Mouse (Mus musculus) adrenal gland, adult 8-10 months (tissue): ENCODE results near the gene Cnih2. TPM values are rescaled to one million over a fixed set of nuclear protein-coding genes. Genes with fewer than 3 reads are reported as not detected.

ENCODE experiments used
- DNase-seq: peaks from one replicate; pipeline ENCODE4 v3.0.0; 2022
- total RNA-seq, 4 experiments: library from RNA; stranded (reverse); gene quantifications; 2 replicates each; pipeline ENCODE4 v1.2.4; 2022

Cnih2 gene
- total RNA-seq, 4 experiments from 2014 or later, result 1.5 to 3.2 (median 2.6) TPM

DNA sequence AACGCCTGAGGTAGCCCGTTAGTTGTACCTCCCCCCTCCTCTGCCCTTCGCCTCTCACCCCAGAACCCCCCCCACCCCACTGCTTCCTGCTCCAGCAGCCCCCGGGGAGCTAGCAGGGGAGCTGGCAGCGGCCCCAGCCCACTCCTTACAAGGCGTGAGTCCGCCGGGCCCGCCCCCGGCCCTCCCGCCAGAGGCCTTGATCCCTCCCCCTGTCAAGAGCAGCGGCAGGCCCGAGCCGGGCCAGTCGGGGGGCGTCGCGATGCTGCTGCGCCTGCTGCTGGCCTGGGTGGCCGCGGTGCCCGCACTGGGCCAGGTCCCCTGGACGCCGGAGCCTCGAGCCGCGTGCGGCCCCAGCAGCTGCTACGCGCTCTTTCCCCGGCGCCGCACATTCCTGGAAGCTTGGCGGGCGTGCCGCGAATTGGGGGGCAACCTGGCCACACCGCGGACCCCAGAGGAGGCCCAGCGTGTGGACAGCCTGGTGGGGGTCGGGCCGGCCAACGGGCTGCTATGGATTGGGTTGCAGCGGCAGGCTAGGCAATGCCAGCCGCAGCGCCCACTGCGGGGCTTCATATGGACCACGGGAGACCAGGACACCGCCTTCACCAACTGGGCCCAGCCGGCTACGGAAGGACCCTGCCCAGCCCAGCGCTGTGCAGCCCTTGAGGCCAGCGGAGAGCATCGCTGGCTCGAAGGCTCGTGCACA, 30.3 kb downstream of the Cnih2 start, which contains the start of gene Cd248:
Cd248 (plus strand) TSS at position 212 of the 703 bp plus-strand sequence.
- no peak for DNase-seq

DNA sequence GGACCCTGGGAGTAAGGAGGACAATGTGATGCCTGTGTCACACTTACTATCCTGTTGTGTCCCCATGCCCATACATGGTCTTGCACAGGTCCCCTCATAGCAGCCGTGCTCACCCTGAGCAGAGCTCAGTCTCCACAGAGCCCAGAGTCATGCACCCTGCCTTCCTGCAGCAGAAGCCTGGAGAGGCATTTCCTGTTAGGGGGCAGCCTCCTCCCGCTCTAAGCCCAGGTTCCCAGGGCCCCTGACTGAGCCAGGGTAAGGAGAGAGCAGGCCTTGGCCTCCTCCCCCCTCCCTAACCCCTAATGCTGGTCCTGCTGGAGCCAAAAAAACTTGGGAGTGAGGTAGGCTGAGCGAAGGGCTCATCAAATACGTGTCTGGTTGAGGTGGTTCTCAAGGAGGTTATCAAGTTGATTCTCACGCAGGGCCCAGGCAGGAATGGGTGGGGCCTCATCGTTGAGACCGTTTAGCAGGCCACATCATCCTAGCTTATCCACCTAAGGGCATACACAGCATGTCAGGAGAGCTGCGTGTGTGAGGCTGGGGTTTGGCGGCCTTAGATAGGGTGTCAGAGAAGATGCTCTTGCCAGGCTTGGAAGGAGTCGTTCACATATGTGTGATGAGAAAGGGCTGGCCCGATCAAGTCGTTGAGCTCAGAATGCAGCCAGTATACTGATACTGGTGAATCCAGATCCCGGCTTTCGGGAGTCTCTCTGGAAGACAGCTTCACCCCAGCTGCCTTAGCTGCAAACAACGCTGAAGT, 31.1 kb downstream of the Cnih2 start:
- no peak for DNase-seq

DNA sequence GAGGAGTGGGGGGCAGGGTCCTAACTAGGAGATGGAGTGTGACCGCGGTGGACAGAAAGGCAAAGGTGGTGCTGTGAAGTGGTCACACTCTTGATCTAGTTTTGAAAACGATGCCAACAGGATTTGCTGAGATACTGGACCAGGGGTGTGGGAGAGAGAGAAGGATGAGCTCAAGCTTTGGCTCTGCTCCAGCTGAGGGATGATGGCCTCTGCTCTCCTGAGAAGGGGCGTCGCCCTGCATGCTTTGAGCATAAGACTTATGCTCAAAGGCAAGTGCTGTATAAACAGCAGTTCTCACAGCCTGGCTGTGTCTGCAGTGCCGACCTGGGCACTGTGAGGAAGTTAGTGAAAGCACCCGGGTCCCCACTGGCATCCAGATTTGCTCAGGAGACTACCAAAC, 33.2 kb downstream of the Cnih2 start:
- DNase-seq, result no peak

DNA sequence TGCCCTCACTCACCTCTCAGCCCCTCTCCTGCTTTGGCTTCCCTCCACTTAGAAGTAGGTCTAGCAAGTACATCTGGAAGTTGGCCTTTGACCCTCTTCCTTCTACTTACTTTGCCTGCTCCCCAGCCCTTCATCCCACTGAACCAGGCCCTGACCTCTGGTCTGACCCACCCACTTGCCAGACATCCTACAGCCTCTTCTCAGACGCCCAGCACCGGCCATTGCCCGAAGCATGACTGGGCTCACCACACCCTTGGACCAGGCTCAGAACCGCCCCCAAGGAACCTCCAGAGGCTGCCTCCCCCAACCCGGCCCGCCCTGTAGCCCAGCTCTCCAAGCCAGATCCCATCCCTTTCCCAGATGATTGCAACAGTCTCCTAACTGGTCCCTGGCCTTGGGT, 35.9 kb downstream of the Cnih2 start:
- no peak for DNase-seq

DNA sequence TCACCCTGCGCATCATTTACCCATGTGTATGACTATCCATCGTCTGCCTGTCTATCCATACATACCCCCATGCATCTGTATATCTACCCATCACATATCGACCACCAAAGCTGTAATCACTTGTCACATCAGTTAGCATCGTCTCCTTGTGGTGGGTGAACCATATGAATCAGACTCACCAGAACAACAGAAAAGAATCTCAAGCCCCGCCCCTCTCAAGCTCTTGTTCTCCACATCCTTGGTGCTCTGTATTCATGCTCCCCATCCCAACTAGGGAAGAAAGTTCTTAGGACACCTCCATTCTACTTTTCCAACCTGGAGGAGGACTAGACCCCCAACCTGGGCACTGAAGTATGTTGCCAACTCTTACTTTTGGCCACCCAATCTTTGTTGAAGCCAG, 36.3 kb downstream of the Cnih2 start:
- no peak for DNase-seq

DNA sequence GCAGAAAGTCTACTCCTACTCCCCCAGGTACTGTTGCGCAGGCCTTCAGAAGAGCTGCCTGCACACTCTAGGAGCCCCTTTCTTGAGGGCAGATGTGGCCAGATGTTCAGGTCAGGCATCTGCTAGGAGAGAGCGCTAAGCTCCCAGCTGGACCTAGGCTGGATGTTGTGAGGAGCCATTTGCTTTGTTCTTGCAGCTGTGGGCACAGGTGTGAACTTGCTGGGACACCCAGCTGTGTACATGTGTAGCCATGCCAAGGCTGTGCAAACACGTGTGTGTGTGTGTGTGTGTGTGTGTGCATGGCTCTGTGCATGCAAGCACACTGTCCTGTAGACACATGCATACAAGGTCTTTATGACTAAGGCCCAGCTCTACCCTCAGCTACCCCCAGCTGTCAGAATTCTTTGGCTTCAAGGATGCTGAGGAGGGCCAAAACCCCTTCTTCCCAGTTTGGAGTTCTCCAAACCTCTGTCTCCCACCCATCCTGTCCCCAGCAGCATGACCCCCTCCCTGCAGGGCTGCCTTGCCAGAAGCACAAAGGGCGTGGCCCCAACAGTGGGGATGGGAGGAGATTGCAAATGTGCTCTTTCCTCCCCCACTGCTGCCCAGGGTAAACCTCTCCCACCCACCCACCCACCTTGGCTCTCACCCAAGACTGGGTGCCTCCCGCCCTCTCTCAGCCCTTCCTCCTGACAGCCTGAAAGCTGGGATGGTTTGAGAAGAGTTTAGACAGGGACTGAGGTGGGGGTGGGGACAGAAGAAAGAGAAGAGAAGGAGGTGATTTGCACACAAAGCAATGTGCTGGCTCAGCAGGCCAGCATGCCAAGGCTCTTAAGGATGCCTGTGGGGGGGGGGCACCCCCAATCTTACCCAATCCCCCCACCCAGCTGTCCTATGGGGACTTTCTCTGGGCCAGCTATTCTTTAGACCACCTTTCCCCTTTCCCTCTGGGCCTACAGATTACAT, 37.7 kb downstream of the Cnih2 start:
- DNase-seq, result no peak

DNA sequence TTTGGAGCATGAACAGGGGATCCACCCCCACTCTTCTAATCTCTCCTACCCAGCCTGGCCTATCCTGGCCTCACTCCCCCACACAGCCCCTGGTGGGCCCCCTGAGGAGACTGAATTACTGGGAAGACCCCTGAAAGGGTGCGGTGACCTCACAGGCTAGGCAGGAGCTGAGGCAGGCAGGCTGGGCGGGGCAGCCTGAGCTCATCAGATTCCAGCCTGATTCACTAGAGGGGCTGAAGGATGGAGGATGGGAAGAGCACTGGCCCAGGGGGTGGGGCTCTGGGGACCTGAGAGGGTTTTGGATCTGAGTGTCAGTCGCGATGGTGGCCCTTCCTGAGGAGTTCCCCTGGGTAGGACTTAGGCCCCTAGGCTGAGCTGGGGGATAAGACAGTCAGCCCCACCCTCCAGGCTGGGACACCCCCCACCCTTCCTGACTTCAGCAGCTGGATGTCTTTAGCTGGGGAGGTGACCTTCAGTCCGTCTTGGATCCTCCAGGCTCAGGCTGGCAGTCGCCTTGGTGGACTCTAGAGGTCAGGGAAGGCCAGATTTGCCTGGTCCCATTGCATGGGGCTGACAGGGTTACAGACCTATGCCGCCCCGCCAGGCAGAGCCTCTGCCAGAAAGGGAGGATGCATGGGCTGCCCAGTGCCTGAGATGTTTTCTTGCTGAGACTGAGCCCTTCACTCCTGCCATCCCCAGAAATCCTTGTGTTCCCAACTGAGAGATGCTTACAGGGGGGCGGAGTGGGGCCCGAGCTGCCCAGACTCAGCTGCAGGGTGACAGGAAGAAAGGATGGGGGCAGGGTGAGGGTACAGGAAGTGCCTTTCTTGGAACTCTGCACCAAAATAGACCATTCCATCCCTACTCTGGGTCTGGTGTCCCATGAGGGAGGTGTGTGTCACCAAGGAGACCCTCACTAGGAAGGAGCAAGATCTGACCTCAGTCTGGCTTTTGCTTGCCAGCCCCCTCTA, 39.2 kb downstream of the Cnih2 start:
- no peak for DNase-seq

DNA sequence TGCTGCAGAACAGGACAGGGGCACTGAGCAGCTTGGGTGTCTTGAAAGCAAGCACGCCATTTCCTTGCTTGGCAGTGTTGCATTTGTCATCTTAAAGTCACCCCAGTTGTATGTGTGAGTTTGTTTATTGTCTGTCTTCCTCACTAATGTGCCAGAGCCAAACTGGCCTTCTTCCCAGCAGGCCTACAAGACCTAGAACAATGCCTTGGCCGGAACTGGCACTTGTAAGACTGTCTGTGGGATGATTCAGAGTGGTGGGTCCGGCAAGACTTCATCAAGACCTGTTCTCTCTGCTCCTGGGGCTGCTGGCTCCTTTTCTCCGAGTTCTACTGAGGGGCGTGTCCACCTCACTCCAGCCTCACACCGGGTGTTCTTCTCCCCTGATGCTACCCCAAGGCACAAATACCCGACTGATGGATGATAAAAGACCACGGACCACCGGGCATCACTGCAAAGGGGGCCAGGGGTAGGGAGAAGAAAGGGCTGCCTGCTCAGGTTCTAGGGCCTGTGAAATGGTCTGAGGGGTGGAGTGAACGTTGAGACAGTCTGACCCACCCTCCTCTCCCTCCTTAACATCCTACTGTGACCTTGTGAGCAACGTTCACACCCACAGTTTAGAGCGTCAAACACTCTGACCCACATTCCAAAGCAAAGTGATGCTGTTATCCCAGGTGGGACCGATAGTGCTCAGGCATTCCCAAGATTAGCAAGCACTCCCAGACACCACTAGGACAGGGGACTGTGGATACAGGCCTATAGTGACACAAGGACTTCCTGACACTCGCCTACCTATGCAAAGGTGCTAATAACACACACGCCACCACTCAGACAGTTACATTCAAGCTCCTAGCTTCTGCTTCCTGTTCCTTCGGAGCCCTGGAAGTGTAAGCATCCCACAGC, 40.2 kb downstream of the Cnih2 start:
- DNase-seq, result no peak

DNA sequence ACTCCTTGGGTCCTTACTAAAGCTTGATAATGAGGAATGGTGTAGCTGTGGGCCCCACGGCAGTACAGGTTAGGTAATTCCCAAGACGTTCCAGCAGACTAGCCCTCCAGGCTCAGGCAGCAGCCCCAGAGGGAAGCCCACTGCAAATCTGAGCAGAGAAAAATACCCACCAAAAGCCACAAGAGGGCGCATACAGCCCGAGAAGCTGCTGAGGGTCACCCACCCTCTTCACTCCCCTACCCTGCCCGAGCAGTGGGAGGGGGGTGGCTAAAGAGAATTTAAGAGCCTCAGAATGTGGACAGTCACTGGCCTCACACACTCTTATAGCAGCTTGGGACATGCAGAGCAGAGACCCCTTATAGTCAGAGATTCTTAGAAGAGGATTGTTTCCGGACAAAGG, 42.1 kb downstream of the Cnih2 start:
- no peak for DNase-seq

DNA sequence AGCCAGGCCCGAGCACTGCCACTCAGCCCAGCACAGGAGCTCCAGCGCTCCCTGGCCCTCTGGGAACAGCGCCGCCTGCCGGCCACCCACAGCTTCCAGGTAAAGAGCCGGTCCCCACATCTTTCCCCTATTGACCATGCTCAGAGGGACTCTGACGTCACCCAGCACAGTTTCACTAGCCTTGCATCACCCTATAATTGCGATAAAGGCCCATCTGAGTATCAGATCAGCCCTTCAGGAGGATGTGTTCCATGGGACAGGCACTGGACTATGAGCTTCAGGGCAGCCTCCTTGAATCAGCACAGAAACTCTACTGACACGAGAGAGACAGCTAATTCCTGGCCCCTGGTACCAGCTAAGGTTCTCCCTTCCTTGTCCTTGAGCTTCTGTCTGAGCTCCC, 44.4 kb downstream of the Cnih2 start:
- DNase-seq, result no peak

DNA sequence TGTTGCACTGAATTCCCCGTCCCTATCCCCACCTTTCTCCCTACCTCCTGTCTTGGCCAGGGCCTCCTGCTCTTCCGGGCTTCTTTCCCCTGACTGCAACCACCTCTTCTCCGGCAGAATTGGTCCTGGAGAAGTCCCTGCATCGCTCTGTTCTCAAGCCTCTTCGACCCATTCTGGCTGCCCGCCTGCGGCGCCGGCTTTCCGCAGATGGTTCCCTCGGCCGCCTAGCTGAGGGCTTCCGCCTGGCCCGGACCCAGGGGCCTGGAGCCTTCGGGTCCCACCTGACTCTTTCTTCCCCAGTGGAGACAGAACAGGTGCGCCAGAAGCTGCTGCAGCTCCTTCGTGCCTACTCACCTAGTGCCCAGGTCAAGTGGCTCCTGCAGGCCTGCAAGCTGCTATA, 45.5 kb downstream of the Cnih2 start:
- DNase-seq, result no peak

DNA sequence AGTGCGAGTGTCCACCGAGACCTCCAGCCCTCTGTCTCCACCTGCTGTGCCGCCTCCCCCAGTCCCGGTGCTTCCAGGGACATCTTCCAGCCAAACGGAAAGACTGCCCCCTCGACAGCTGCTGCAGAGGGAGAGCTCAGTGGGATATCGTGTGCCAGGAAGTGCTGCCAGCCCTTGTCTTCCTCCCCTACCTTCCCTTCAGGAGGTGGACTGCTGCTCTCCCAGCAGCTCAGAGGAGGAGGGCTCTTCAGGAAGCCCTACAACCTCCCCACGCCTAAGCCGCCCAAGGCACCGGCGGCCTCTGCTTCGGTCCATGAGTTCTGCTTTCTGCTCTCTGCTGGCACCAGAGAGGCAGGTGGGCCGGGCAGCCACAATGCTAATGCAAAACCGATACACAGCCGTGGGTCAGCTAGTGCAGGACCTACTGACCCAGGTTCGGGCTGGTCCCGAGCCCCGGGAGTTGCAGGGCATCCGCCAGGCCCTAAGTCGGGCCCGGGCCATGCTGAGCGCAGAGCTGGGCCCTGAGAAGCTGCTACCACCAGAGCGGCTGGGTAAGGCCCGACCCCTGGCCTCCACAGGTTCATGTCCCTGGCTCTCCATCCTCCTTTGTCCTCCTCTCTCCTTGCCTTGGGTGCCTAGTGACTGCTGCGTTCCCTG, 46.0 kb downstream of the Cnih2 start:
- no peak for DNase-seq

DNA sequence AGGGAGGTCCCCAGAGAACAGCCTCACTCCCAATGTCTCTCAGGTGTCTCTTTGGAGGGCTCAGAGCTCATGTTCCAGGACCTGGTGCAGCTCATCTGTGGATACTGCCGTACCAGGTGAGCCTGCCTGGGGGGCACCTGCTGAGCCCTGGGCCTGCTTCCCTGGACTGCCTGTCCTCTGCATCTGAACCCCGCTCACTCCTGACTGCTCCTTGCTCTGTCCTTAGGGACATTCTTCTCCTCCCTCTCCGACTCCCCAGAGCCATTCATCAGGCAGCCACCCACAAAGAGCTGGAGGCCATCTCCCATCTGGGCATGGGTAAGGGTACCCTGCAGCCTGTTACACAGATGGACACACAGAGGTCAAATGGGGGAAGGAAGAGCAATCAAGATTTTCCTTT, 46.8 kb downstream of the Cnih2 start:
- DNase-seq, result no peak

DNA sequence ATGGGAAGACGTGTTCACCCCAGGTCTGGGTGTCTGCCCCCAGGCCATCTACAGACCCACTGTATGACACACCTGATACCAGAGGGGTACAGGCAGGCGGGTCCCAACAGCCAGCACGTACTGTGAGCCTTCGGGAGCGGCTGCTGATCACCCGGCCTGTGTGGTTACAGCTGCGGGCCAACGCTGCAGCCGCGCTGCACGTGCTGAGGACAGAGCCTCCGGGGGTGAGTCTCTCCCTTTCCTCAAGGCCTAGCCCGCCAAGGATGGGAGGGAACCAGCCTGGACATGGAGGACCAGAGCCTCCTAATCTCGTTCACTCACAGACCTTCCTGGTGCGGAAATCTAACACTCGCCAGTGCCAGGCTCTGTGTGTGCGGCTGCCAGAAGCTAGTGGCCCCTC, 47.3 kb downstream of the Cnih2 start:
- DNase-seq, result no peak

DNA sequence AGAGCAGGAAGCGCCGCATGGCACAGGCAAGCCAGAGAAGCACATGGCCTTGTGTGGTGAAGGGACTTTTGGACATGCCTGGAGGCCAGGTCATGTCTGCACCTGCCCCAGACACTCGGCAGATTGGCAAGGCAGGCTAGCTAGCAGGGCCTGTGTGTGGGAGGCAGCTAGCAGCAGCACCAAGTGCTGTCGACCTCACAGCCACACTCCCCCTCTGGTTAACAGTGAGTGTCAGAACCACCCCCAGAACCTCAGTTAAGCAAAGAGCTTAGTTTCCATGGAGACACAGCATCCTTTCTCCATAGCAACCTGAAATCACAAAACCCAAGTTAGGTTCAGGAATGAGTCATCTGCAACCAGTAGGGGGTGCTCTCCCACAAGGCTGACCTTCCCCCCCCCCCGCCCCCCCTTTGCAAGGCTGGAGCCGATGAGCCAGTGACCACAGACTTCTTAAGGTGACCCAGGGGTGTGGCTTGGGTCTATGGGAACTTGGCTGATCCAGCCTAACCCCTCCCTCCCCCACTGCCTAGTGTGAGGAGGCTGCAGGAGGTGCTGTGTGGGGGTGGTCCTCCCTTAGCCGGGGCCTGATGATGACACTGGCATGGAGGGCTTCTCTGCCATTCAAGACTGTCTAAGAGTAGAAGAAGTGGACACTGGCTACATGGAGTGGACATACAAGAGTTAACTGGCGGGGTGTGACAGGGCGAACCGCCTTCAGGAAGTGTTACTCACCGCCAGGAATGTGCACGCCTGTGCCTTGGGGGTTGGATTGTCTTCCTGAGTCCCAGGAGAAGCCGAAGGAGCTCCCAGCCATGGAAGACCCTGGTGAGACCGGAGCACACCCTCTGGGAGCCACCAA, 48.0 kb downstream of the Cnih2 start, which contains the start of gene Rin1:
Rin1 (plus strand) TSS at position 435 of the 859 bp plus-strand sequence.
- peak; percentile 61 for DNase-seq

DNA sequence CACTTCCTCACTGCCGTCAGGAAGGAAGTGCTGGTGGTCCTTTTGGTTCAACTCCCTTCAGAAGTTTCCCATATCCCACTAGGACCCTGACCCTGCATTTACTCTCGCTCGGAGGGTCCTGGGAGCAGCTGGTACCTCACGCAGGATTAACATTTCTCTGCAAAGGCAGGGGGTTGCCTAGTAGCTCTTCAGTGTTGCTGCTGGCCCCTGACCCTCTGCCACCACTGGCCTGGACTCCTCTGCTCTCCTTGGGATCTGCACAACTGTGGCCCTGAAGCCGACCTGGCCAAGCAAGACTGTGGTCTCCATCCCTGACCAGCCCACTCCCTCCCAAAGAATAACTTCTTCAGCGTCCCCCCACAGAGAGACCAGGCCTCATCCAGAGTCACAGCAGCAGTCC, 49.0 kb downstream of the Cnih2 start:
- no peak for DNase-seq

DNA sequence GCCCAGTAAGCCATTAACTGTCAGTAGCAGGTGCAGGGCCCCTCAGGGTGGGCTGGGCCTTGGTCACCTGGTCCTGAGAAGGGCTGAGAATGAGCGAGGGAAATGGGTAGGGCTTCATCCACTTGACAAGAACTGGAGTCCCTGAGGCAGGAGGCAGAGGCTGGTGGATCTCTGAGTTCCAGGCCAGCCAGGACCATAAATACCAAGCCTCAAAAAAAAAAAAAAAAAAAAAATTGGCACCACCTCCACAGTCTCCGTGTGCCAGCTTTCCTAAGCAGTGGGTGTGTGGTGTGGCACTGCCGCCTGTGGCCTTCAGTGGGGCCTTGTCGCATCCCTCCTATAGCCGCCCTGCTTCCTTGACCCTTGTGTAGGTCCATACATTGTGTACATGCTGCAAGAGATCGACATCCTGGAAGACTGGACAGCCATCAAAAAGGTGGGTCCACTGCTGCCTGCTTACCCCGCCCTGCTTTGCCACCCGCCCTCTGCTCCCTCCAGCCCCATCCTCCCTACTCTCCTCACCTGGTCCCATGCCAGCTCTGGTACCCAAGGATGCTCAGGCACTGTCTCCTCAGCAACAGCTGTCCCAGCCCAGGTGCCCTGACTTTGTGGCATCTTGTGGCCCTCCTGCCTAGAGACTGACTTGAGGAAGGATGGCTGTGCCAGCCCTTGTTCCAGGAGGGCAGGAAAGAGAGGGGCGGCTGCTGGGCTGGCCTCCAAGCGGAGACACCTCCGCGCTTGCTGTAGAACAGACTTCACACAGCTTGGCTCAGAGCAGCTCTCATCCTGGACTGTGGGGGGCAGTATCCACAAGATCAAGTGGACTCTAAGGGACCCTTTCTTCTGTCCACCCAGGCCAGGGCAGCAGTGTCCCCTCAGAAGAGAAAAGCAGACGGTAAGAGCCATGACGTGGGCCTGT, 49.9 kb downstream of the Cnih2 start:
- no peak for DNase-seq

DNA sequence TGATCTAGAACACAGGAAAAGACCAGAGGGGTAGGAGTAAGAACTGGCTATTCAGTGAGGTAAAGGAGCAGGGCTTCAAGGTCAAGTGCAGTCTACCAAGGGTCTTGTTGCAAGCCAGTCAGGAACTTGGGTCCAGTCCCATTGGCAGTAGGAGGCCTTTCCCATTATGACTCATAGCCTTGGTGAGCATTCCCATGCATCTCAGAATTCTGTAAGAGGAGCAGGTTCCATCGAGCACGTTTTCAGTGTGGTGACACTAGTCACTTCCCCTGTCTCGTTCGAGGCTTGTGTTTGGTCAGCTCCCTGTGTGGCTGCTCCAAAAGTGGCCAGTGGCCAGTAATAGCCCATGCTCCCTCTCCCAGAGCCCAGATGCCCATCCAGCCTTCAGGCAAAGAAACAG, 52.8 kb downstream of the Cnih2 start:
- no peak for DNase-seq
